Mouse (Mus musculus) midbrain, embryonic 16.5 days (tissue): ENCODE data around the gene Sdc3. TPM values are rescaled to one million over a fixed set of nuclear protein-coding genes. Genes with fewer than 3 reads are reported as not detected.
A peak's percentile ranks its signal among the peaks of the same experiment; 100 is the strongest.

Source experiments
- ATAC-seq: fragments of 200-750 bp; cut with Nextera tagmentation; 2 replicates; pipeline ENCODE4 v1.8.0; 2017; ENCODE audit warnings: moderate TSS enrichment
- H3K27ac ChIP-seq: fragments of 300-500 bp; sonication (generic); 2 replicates; pipeline ENCODE4 v1.5.1; 2014; ENCODE audit warnings: mild to moderate bottlenecking, low read length, mixed read lengths
- H3K27me3 ChIP-seq: fragments of 300-500 bp; sonication (generic); 2 replicates; pipeline ENCODE4 v1.6.1; 2014; ENCODE audit warnings: low read depth, low read length, mixed read lengths; ENCODE audit not compliant: control insufficient read depth, insufficient read depth
- H3K36me3 ChIP-seq: fragments of 300-500 bp; sonication (generic); 2 replicates; pipeline ENCODE4 v1.6.1; 2014; ENCODE audit warnings: mild to moderate bottlenecking, low read length, moderate library complexity, mixed read lengths; ENCODE audit not compliant: control insufficient read depth, insufficient read depth
- H3K4me1 ChIP-seq: fragments of 300-500 bp; sonication (generic); 2 replicates; pipeline ENCODE4 v1.6.1; 2014; ENCODE audit warnings: mild to moderate bottlenecking, low read length, mixed read lengths; ENCODE audit not compliant: control insufficient read depth, insufficient read depth
- H3K4me2 ChIP-seq: fragments of 300-500 bp; sonication (generic); 2 replicates; pipeline ENCODE4 v1.6.1; 2014; ENCODE audit warnings: mild to moderate bottlenecking, low read length, mixed read lengths
- H3K4me3 ChIP-seq: fragments of 300-500 bp; sonication (generic); 2 replicates; pipeline ENCODE4 v1.5.1; 2014; ENCODE audit warnings: low read depth, mild to moderate bottlenecking, low read length, moderate library complexity, mixed read lengths
- H3K9ac ChIP-seq: fragments of 300-500 bp; sonication (generic); 2 replicates; pipeline ENCODE4 v1.6.1; 2014; ENCODE audit warnings: low read depth, low read length, mixed read lengths
- H3K9me3 ChIP-seq: fragments of 300-500 bp; sonication (generic); replicated peaks from 2 replicates; pipeline ENCODE4 v1.6.1; 2014; ENCODE audit warnings: mild to moderate bottlenecking, low read length, mixed read lengths; ENCODE audit not compliant: control insufficient read depth, poor library complexity, severe bottlenecking
- WGBS: fragments of 180-500 bp; shearing (Covaris S2); extraction: QIAGEN DNeasy Blood & Tissue Kit; methylation state at CpG from one replicate; pipeline ENCODE4 v1.1.7; 2014; 5-methylcytosine and 5-hydroxymethylcytosine counted together
- polyA plus RNA-seq: library from polyadenylated mRNA; unstranded; fragments of >200 nt; fragmentation: Nextera tagmentation; extraction: Ambion mirVana; gene quantifications from 2 replicates; pipeline ENCODE4 v1.2.1, GENCODE M21; 2015

The Sdc3 gene
- polyA plus RNA-seq, 1 experiment from 2014 or later, result 205 TPM

DNA sequence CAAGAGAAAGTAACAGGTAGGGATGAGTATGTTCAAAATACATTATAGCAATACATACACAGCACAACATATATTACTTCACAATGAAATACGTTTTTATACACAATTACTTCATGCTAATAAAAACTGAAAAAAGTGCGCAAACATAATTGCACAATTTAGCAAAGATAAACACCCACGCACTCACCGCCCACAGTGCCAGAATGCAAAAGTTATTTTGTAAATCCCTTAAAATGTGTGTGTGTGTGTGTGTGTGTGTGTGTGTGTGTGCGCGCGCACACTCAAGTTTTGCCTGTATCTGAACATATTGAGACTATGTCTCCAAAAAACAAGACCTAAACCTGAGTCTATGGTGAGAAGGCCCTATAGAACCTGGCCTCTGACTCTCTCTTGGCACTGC, 66.5 kb downstream of the Sdc3 start:
- no peak overlapping the region for H3K9ac ChIP-seq
- H3K36me3 ChIP-seq, result no peaks in the 10 kb centered on the region
- peaks cover 20% of the 10 kb centered on the region for H3K4me1 ChIP-seq
- H3K9me3 ChIP-seq, result no peaks in the 10 kb centered on the region
- no peak overlapping the region for H3K4me2 ChIP-seq
- WGBS, result 92% methylated on average over 7 of the region's 7 CpGs
- no peak overlapping the region for H3K27ac ChIP-seq
- H3K4me3 ChIP-seq, result no peak overlapping the region
- H3K27me3 ChIP-seq, result no peaks in the 10 kb centered on the region
- ATAC-seq, result no peak

DNA sequence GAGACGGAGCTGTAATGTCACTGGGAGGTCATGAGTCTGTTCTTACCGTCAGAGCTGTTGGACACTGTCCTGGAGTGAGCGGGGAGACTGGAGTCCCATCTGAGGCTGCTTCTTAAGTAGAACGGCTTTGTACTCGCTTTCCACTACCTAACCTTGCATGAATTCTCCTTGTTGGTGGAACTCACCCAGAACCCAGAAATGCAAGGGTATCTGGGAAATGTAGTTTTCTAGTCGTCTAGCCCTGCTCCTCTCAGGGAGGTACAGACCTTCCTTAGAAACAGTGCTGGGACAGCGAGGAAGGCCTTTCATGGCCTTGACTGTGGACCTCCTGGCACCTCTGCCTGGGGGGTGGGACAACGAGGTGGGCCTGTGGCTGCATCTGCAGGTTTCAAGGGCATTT, 67.1 kb downstream of the Sdc3 start:
- H3K9ac ChIP-seq, result no peak overlapping the region
- WGBS, result 69% methylated on average over 8 of the region's 8 CpGs
- no peaks in the 10 kb centered on the region for H3K27me3 ChIP-seq
- H3K27ac ChIP-seq, result no peak overlapping the region
- H3K36me3 ChIP-seq, result no peaks in the 10 kb centered on the region
- no peak overlapping the region for H3K4me2 ChIP-seq
- no peak overlapping the region for H3K4me3 ChIP-seq
- H3K9me3 ChIP-seq, result no peaks in the 10 kb centered on the region
- peaks cover 23% of the 10 kb centered on the region for H3K4me1 ChIP-seq
- no peak for ATAC-seq

DNA sequence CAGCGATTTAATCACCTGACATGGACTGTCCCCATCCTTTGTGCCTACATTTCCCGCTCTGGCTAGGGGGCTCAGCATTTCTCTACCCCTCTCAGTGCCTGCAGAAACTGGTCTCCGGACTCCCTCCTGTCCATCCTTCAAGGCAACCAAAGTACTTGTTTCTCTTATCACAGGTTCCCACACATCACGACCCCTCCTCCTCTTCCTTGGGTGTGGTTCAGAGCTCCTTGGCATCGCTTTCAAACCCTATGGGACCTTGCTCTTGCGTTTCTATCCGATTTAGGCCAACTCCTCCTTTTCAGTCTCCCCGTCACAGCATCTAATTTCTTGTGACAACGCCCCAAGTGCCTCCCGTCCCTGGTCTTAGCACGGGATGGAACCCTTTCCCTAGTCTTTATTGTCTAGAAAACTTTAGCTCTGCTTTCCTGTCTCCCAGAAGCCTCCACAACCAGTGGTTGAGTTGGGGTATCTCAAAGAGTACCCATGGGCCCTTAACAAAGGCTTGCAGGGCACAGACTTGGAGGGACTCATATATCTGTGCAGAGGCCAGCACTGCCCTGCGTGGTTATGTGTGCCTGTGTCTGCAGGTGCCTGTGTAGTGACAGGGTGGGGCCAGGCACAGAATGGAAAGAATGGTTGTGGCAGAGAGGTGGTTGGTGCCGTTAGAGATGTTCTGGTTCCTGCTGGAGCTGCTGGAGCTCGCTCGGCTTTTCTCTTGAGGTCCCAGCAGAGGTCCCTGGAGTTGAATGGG, 68.7 kb downstream of the Sdc3 start:
- peak overlapping the region; percentile 49; the same call in 1 of the 2 replicates for H3K9ac ChIP-seq
- peak; percentile 61 for ATAC-seq
- no peaks in the 10 kb centered on the region for H3K9me3 ChIP-seq
- peak overlapping the region; percentile 21; the same call in 1 of the 2 replicates for H3K4me3 ChIP-seq
- H3K27ac ChIP-seq, result peak overlapping the region; percentile 89
- no peaks in the 10 kb centered on the region for H3K27me3 ChIP-seq
- WGBS, result 54% methylated on average over 15 of the region's 15 CpGs
- peaks cover 39% of the 10 kb centered on the region for H3K4me1 ChIP-seq
- peak overlapping the region; percentile 58 for H3K4me2 ChIP-seq
- no peaks in the 10 kb centered on the region for H3K36me3 ChIP-seq

DNA sequence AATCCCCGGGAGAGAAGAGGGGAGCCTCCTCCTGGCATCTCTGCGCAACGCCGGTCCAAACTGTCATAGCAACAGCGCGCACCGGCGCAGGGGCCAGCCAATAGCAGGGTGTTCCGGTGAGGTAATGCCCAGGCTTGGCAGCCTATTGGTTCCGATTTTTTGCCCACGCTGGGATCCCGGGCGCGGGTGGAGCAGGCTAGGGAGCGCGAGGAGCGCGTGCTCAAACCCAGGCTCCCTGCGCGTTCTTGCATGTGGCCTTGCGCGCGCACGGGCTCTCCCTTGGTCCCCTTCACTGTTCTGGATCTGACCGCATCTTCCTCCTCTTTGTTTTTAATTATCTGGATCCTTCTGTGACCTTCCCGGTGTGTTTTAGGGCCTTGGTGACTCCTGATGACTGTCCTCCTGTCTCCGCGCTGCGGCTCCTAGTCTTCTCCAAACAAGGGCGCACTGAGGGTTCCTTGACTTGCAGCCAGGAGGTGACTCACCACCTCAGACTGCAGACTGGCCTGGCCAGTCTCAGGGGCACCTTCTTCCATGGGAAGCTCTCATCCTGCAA, 69.4 kb downstream of the Sdc3 start:
- H3K27ac ChIP-seq, result peak overlapping the region; percentile 89
- peak overlapping the region; percentile 70 for H3K9ac ChIP-seq
- peaks cover 45% of the 10 kb centered on the region for H3K4me1 ChIP-seq
- no peaks in the 10 kb centered on the region for H3K27me3 ChIP-seq
- no peaks in the 10 kb centered on the region for H3K36me3 ChIP-seq
- peak; percentile 93 for ATAC-seq
- peak overlapping the region; percentile 58 for H3K4me2 ChIP-seq
- H3K9me3 ChIP-seq, result no peaks in the 10 kb centered on the region
- H3K4me3 ChIP-seq, result peak overlapping the region; percentile 21
- under 1% methylated on average over 21 of the region's 30 CpGs for WGBS

DNA sequence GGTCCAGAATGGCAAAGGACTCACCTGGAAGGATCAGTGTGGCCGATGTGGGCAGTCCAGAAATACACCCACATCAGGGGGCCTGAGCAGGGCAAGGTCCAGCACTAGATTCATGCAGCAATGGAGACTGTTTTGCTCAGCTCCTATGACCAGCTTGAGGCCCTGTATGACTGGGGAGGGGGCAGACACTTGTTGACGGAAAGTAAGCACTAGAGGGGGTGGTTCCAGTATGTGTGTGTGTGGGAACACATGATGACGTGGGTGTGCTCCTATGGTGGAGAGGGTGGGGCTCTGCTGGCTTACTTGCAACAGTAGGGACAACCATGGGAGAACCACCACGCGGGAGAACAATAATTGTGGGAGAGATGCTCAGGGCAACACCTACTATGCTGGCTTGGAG, 70.2 kb downstream of the Sdc3 start:
- no peaks in the 10 kb centered on the region for H3K36me3 ChIP-seq
- peak overlapping the region; percentile 89 for H3K27ac ChIP-seq
- peaks cover 52% of the 10 kb centered on the region for H3K4me1 ChIP-seq
- H3K4me3 ChIP-seq, result no peak overlapping the region
- H3K9me3 ChIP-seq, result no peaks in the 10 kb centered on the region
- H3K4me2 ChIP-seq, result no peak overlapping the region
- H3K9ac ChIP-seq, result peak overlapping the region; percentile 70; the same call in 1 of the 2 replicates
- H3K27me3 ChIP-seq, result no peaks in the 10 kb centered on the region
- 78% methylated on average over 5 of the region's 5 CpGs for WGBS
- ATAC-seq, result no peak

DNA sequence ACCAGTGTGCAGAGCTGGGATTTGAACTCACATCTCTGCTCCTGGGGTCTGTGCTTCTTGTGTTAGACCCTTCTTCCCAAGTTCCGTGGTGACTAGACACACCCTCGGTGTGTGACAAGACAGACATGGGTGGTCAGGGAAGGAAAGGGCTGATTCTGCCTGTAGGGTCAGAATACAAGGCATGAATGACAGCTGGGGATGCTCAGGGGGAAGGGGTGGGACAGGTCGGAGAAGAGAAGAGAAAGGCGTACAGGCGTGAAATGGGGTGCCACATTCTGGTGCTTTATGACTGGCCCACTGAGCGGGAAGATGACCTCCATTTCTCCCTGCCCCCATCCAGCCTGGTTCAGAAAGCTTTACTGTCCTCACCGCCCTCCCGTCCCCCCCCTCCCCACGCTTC, 73.1 kb downstream of the Sdc3 start:
- 10% methylated on average over 7 of the region's 9 CpGs for WGBS
- Histone ChIP-seq H3K9ac (no peak overlapping the region; the same call in 1 of the 2 replicates), H3K27ac (peak overlapping the region; percentile 93), H3K9me3 (no peaks in the 10 kb centered on the region), H3K4me2 (0 out of 2 replicates have a peak overlapping the region, but pooled peaks have one; percentile 30), H3K36me3 (no peaks in the 10 kb centered on the region), H3K4me3 (no peak overlapping the region), H3K4me1 (peaks cover 55% of the 10 kb centered on the region), H3K27me3 (no peaks in the 10 kb centered on the region)
- peak; percentile 2; the same call in 1 of the 2 replicates for ATAC-seq

DNA sequence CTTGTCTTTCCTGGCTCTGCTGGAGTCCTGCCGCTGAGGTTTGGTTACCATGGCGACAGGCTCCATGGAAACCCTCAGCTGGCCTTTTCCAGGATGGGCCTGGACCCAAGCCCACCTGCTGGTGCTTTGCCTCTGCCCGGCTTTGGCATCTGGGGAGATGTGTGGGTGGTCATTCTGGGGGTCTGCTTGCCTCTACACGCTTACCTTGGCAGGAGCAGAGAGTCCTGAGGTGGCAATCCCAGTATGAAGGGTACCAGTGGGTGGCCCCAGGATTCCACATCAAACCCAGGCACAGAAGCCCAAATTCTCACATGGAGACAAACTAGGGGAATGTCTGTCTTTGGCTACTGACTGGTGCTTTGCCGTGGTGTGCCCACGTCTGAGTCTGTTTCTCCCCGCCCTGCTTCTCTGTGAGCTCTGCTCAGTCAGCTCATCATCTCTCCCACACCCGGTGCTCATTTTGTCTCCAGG, 73.6 kb downstream of the Sdc3 start:
- Histone ChIP-seq H3K27me3 (no peaks in the 10 kb centered on the region), H3K4me2 (peak overlapping the region; percentile 30)

DNA sequence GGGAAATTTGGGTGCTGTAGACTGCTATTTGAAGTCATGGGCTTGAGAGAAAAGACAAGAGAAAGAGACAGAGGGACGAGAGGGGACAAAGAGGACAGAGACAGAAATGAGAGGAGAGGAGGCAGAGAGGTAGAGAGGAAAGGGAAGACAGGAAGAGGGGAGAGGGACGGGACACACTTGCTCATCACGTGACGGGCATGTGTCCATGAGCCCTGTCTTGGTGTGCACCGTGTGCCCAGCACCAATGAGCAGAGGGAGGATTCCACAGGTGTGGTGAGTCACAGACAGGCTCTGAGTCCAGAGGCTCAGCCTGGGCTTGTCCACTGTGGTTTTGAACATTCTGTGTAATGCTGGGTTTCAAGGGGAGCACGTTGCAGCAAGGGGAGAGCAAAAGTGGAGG, 75.6 kb downstream of the Sdc3 start:
- Histone ChIP-seq H3K36me3 (no peaks in the 10 kb centered on the region), H3K27me3 (no peaks in the 10 kb centered on the region), H3K4me1 (peaks cover 43% of the 10 kb centered on the region), H3K27ac (no peak overlapping the region), H3K9me3 (no peaks in the 10 kb centered on the region), H3K4me2 (no peak overlapping the region), H3K9ac (no peak overlapping the region), H3K4me3 (no peak overlapping the region)
- 74% methylated on average over 6 of the region's 6 CpGs for WGBS
- ATAC-seq, result no peak

More for the DNA sequence above, 73.6 kb downstream of the Sdc3 start:
- Histone ChIP-seq H3K27ac (peak overlapping the region; percentile 93), H3K36me3 (no peaks in the 10 kb centered on the region), H3K4me3 (no peak overlapping the region), H3K9ac (peak overlapping the region; percentile 44), H3K9me3 (no peaks in the 10 kb centered on the region), H3K4me1 (peaks cover 53% of the 10 kb centered on the region)
- peak; percentile 23 for ATAC-seq
- WGBS, result 8% methylated on average over 8 of the region's 8 CpGs

DNA sequence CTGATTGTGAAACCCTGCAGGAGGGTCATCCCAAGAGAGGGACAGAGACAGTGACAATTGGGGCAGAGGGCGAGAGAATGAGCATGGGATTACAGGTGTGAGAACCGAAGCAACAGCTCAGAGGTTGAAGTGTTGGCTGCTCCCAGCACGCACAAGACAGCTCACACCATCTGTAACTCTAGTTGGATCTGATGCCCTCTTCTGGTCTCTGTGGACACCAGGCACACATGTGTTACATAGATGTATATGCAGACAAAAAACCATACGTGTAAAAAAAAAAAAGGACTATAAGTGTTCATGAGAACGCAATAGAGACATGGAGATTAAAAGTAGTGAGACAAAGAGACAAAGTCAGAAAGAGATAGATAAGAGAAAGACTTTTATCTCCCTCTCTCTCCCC, 76.5 kb downstream of the Sdc3 start:
- no peaks in the 10 kb centered on the region for H3K27me3 ChIP-seq
- peaks cover 43% of the 10 kb centered on the region for H3K4me1 ChIP-seq
- H3K9ac ChIP-seq, result no peak overlapping the region
- no peak for ATAC-seq
- no peak overlapping the region for H3K4me3 ChIP-seq
- no peak overlapping the region for H3K4me2 ChIP-seq
- H3K36me3 ChIP-seq, result no peaks in the 10 kb centered on the region
- WGBS, result 50% methylated on average over 5 of the region's 5 CpGs
- H3K27ac ChIP-seq, result no peak overlapping the region
- H3K9me3 ChIP-seq, result no peaks in the 10 kb centered on the region
